Mouse (Mus musculus): ENCODE data around the gene Tst. TPM values are rescaled to one million over a fixed set of nuclear protein-coding genes. Genes with fewer than 3 reads are reported as not detected.
A peak's percentile ranks its signal among the peaks of the same experiment; 100 is the strongest.

Tst gene
- 10 to 100 TPM; 35.4 to 45.6 TPM for total RNA-seq (2021)
- long read RNA-seq, experiment 1, transcript Tst-201 (2 exons, 1,144 nt): major isoform, 27 of 28 reads
- long read RNA-seq, experiment 1, partial matches to known transcripts: 0 of 28 reads
- long read RNA-seq, experiment 1, other reads (novel, unspliced or antisense): 1 of 28 reads
- long read RNA-seq, experiment 2, transcript Tst-201 (2 exons, 1,144 nt): major isoform, 62 of 63 reads
- long read RNA-seq, experiment 2, partial matches to known transcripts: 0 of 63 reads
- long read RNA-seq, experiment 2, other reads (novel, unspliced or antisense): 1 of 63 reads

GRCm38 (mm10) chr15:78405517-78406211 is at the start of gene Tst:
Gene Tst, minus strand, starts transcription at chr15:78405907.
- peak; percentile 90 to 96 for DNase-seq (ENCODE audit: low spot score in 2 of 2)

GRCm38 (mm10) chr15:78455168-78455567 is 49.5 kb upstream of the Tst start:
- DNase-seq (ENCODE audit: low spot score in 2 of 2): no peak

- no peak for DNase-seq (ENCODE audit: low spot score in 2 of 2)
Measured at GRCm38 (mm10) chr15:78452929-78453328, 47.2 kb upstream of the Tst start.

GRCm38 (mm10) chr15:78451201-78451600 is 45.5 kb upstream of the Tst start:
- DNase-seq (ENCODE audit: low spot score in 2 of 2): no peak

GRCm38 (mm10) chr15:78450419-78450768 is 44.7 kb upstream of the Tst start:
- no peak for DNase-seq (ENCODE audit: low spot score in 2 of 2)

GRCm38 (mm10) chr15:78449694-78450418 is 44.1 kb upstream of the Tst start:
- DNase-seq (ENCODE audit: low spot score in 2 of 2): no peak

GRCm38 (mm10) chr15:78449131-78449530 is 43.4 kb upstream of the Tst start:
- DNase-seq (ENCODE audit: low spot score in 2 of 2): no peak

GRCm38 (mm10) chr15:78447746-78448535 is 42.2 kb upstream of the Tst start:
- DNase-seq (ENCODE audit: low spot score in 2 of 2): peak; percentile 93 to 96

GRCm38 (mm10) chr15:78447121-78447520 is 41.4 kb upstream of the Tst start:
- no peak for DNase-seq (ENCODE audit: low spot score in 2 of 2)

- no peak for DNase-seq (ENCODE audit: low spot score in 2 of 2)
Measured at GRCm38 (mm10) chr15:78443857-78444256, 38.1 kb upstream of the Tst start.

- DNase-seq (ENCODE audit: low spot score in 2 of 2): no peak
Measured at GRCm38 (mm10) chr15:78442231-78442630, 36.5 kb upstream of the Tst start.

- DNase-seq (ENCODE audit: low spot score in 2 of 2): no peak
Measured at GRCm38 (mm10) chr15:78438973-78439372, 33.3 kb upstream of the Tst start.

- DNase-seq (ENCODE audit: low spot score in 2 of 2): no peak
Measured at GRCm38 (mm10) chr15:78438505-78438904, 32.8 kb upstream of the Tst start.

- no peak for DNase-seq (ENCODE audit: low spot score in 2 of 2)
Measured at GRCm38 (mm10) chr15:78438018-78438394, 32.3 kb upstream of the Tst start.

- no peak for DNase-seq (ENCODE audit: low spot score in 2 of 2)
Measured at GRCm38 (mm10) chr15:78437237-78438017, 31.7 kb upstream of the Tst start.

- DNase-seq (ENCODE audit: low spot score in 2 of 2): peak; percentile 78 to 79
Measured at GRCm38 (mm10) chr15:78436380-78437192, 30.9 kb upstream of the Tst start.

- DNase-seq (ENCODE audit: low spot score in 2 of 2): no peak
Measured at GRCm38 (mm10) chr15:78435681-78436080, 30.0 kb upstream of the Tst start.

GRCm38 (mm10) chr15:78434896-78435520 is 29.3 kb upstream of the Tst start:
- peak in 1 of 2 experiments; percentile 60 for DNase-seq (ENCODE audit: low spot score in 2 of 2)

GRCm38 (mm10) chr15:78431541-78432121 is 25.9 kb upstream of the Tst start:
- DNase-seq (ENCODE audit: low spot score in 2 of 2): no peak

All from layer of hippocampus, postnatal 14 days (tissue).